Mouse (Mus musculus) left cerebral cortex, postnatal 10 days (tissue): ENCODE results near the gene Gm21760. TPM values are rescaled to one million over a fixed set of nuclear protein-coding genes. Genes with fewer than 3 reads are reported as not detected.
"Not testable (repeated sequence)": the region's sequence is repeated elsewhere in the genome, so short reads cannot be mapped to it uniquely, and the experiment has no call there.

Source experiments
- DNase-seq, 2 experiments: peaks; one replicate each; pipeline ENCODE4 v3.0.0; 2021 to 2022; ENCODE audit warnings: low spot score in 2 of 2, mixed read lengths in 1 of 2; ENCODE audit errors: extremely low spot score in 1 of 2
- intact Hi-C: fragments of 180-260 bp; cut with DNase I; formaldehyde crosslinking; loops from one replicate; pipeline ENCODE4 v1.15.1; 2025
- total RNA-seq, 2 experiments: library from RNA; stranded (reverse); gene quantifications; 2 replicates each; pipeline ENCODE4 v1.2.3; 2021

The Gm21760 gene
- not detected for total RNA-seq

GRCm38 (mm10) chrY:80133479-80133878, at the start of gene Gm21760:
Gene Gm21760, plus strand, starts transcription at chrY:80133779.
- intact Hi-C loops, DNase-seq: not testable (repeated sequence)
